Mouse (Mus musculus) left cerebral cortex, adult 18-20 months (tissue): ENCODE measurements around the gene Slc6a5. TPM values are rescaled to one million over a fixed set of nuclear protein-coding genes. Genes with fewer than 3 reads are reported as not detected.

Experiments
- DNase-seq, 2 experiments: peaks; one replicate each; pipeline ENCODE4 v3.0.0; 2021 to 2022; ENCODE audit warnings: low spot score in 2 of 2, mixed read lengths in 1 of 2
- total RNA-seq, 2 experiments: library from RNA; stranded (reverse); gene quantifications; 2 replicates each; pipeline ENCODE4 v1.2.3; 2021

Slc6a5 gene
- total RNA-seq, 2 experiments from 2014 or later = 0.12 TPM

DNA sequence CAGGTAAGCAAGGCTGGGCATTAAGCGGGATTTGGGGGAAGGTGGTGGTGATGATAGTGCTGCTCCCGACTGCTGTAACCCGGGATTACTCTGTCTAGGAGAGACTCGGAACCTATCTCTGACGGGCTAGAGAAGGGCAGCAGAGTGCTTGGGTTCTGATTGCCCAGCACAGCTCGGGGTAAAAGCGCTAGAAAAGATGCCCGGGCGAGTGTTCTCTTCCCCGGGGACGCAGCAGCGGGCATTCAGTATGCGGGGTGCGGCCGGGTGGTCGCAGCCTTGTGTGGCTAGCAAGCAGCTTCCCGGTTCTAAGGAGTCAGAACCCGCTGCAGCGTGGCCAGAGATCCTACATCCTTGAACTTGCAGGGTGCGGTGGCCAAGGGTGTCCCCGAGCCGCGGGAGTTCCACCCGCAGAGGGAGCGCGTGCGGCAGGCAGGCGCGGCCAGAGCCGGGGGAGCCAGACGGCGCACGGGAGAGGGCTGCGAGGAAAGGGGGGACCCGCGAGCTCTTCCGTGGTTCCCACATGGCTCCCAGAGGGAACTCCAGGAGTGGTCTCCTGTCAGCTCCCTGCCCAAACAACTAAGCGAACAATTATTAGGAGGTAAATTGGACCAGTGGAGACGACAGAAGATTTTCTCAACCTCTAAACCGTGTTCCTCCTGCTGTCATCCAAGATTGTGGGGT is 65.6 kb downstream of the Slc6a5 start:
- peak; percentile 60 to 65 for DNase-seq

DNA sequence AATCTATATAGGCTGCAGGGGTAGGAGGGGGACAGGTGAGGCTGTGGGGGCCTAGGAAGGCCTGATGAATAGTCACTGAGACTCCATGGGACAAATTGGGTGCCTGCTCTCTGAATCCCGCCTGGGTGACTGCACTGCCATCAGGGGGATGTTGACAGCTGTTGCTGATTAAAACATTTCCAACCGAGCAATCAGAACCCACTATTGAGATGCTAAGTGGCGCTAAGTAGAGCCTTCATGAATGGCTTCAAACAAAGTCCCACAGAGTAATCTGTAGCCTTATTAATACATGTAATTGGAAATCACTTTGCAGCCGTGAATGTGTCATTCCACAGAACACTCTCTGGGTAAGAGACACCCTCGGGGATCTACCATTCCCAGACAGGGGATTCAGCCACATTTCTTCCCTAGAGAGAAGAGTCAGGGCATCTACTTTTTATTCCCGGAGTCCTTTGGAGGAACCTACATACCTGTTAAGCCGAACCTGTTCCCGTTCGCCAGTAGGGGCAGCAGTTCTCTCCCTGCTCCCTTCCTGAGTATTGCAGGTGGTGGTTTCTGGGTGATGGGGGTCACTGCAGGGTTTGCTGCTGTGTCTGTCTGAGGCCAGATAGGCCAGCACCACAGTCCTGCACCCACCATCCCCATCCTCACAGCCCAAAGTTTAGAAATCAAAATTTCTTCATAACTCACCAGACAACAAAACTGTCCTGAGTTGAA is 71.7 kb downstream of the Slc6a5 start:
- DNase-seq = peak in 1 of 2 experiments; percentile 12

DNA sequence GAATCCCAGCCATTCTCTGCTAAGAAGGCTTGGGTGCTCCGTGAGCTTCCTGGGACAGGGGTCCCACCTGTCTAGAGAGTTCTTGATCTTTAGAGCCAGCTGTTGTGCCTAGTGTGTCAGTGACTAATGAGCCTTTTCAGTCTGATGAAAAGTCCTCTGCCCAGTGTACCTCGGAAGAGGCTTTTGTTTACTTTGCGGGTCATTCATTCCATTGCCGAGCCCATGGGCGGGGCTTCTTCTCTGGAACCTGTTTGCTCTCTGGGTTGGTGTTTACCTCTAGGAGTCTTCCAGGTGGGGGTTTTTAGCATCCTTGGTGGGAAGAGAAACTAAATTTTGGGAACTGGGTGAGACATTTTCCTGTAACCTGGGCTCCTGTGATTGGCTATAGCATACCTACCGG is 74.8 kb downstream of the Slc6a5 start:
- no peak for DNase-seq

DNA sequence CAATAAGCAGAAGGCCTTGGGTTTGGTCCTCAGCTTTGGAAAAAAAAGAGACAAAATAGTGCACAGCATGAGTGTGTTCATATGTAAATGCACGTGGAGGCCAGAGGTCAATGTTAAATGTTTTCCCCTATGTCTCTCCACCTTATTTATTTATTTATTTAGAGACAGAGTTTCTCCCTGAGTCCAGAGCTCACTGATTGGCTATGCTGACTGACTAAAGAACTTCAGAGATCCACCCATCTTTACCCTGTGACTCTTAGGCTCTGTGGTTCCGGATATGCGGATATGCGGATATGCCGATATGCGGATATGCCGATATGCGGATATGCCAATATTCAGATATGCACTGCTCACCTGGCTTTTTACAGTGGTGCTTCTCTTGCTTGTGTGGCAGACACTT is 76.0 kb downstream of the Slc6a5 start:
- no peak for DNase-seq

- DNase-seq = no peak
Observed at GRCm38 (mm10) chr7:49999321-49999720, 89.4 kb downstream of the Slc6a5 start.

GRCm38 (mm10) chr7:50005268-50005667 is 95.3 kb downstream of the Slc6a5 start:
- no peak for DNase-seq

Other genes starting within 250 kb of the Slc6a5 start
- gene Htatip2, start 151.0 kb upstream of the Slc6a5 start, total RNA-seq = 10 to 100 TPM; 15.5 to 17.5 TPM
- 10 to 100 TPM; 34.6 to 36.5 TPM for gene Prmt3, start 131.8 kb upstream of the Slc6a5 start, total RNA-seq
- 10 to 100 TPM; 59.6 to 69.1 TPM for gene Nell1, start 64.7 kb downstream of the Slc6a5 start, total RNA-seq